ENCODE assay signal across 8 mouse cellular contexts in genomic region chr4:44973871-44974270, GRCm38 (mm10). TPM values are rescaled to one million over a fixed set of nuclear protein-coding genes. Genes with fewer than 3 reads are reported as not detected.
A peak's percentile ranks its signal among the peaks of the same experiment; 100 is the strongest.
DNase-seq lines count a peak whose midpoint lies in the region; ATAC-seq and TF ChIP-seq lines count a peak whose summit lies in the region.

No protein-coding gene starts in this region.

- peak overlapping the region; percentile 68 for H3K4me3 ChIP-seq in cerebellum, adult 2 months (replicated peaks; ENCODE audit: insufficient read depth, low read depth, low read length)
- H3K4me3 ChIP-seq in testis, adult 2 months (ENCODE audit: control insufficient read depth, low read depth, low read length): peak overlapping the region; percentile 30
- no peak overlapping the region for H3K4me3 ChIP-seq in liver, embryonic 14.5 days (ENCODE audit: insufficient read depth in 1 of 2, low read depth in 2 of 2, low read length in 2 of 2)

- WGBS in cerebellum, adult 2 months: 24% methylated on average over 14 of the region's 14 CpGs
- 35% methylated on average over 14 of the region's 14 CpGs for WGBS in liver, embryonic 14.5 days (ENCODE audit: insufficient replicate concordance)

- TF ChIP-seq EP300 in liver, embryonic 14.5 days (IDR thresholded peaks at IDR 0.05; ENCODE audit: low read depth): no peak

- peaks cover 8% of the 10 kb centered on the region for H3K4me1 ChIP-seq in cerebellum, adult 2 months (ENCODE audit: control insufficient read depth, insufficient read depth, low read length)
- peaks cover 5% of the 10 kb centered on the region for H3K4me1 ChIP-seq in testis, adult 2 months (ENCODE audit: control insufficient read depth, insufficient read depth, low read length)
- H3K4me1 ChIP-seq in liver, embryonic 14.5 days (replicated peaks; ENCODE audit: control insufficient read depth in 2 of 2, insufficient read depth in 2 of 2, low read length in 1 of 2): peaks cover 0 to 4% of the 10 kb centered on the region in 2 experiments; a peak in 3 of 4 replicates

- no peaks in the 10 kb centered on the region for H3K36me3 ChIP-seq in testis, adult 2 months (ENCODE audit: control insufficient read depth, insufficient read depth, low read length)
- H3K36me3 ChIP-seq in liver, embryonic 14.5 days (replicated peaks; ENCODE audit: control insufficient read depth, insufficient read depth, low read depth): no peaks in the 10 kb centered on the region

- no peak for TF ChIP-seq POLR2A in cerebellum, adult 2 months (IDR thresholded peaks at IDR 0.05; ENCODE audit: borderline replicate concordance, insufficient read depth, low read length)
- no peak for TF ChIP-seq POLR2A in testis, adult 2 months (IDR thresholded peaks at IDR 0.05; ENCODE audit: control insufficient read depth, low read depth, low read length)

- no peak for TF ChIP-seq CTCF in cerebellum, adult 2 months (IDR thresholded peaks at IDR 0.05; ENCODE audit: borderline replicate concordance, insufficient read depth, low read depth, low read length)
- TF ChIP-seq CTCF in testis, adult 2 months (IDR thresholded peaks at IDR 0.05; ENCODE audit: control insufficient read depth, insufficient read depth, insufficient replicate concordance, low read depth, low read length): no peak
- no peak for TF ChIP-seq CTCF in liver, embryonic 14.5 days (IDR thresholded peaks at IDR 0.05; ENCODE audit: low read depth)

- peak overlapping the region; percentile 40 for H3K4me2 ChIP-seq in liver, embryonic 14.5 days (ENCODE audit: low read depth)

- H3K27me3 ChIP-seq in cerebellum, adult 2 months (ENCODE audit: control insufficient read depth, insufficient read depth, low read length): no peaks in the 10 kb centered on the region
- H3K27me3 ChIP-seq in testis, adult 2 months (ENCODE audit: control insufficient read depth, insufficient read depth, low read length): no peaks in the 10 kb centered on the region
- no peaks in the 10 kb centered on the region for H3K27me3 ChIP-seq in liver, embryonic 14.5 days (ENCODE audit: control insufficient read depth, insufficient read depth, low read length)

- no peak for DNase-seq in cerebellum, adult 2 months
- DNase-seq in cerebellum, postnatal 14 days: no peak
- no peak for DNase-seq in testis, postnatal 14 days (ENCODE audit: low spot score)
- DNase-seq in liver, embryonic 14.5 days (ENCODE audit: low read depth in 3 of 3, low spot score in 3 of 3): no peak
- DNase-seq in adrenal gland, adult 8-10 months: no peak
- DNase-seq in retina, embryonic 14.5 days (ENCODE audit: low spot score): no peak
- DNase-seq in gastrocnemius, postnatal 10 days: no peak

- H3K27ac ChIP-seq in cerebellum, adult 2 months (ENCODE audit: insufficient read depth, low read length): peak overlapping the region; percentile 0; the same call in 1 of the 2 replicates
- no peak overlapping the region for H3K27ac ChIP-seq in testis, adult 2 months (ENCODE audit: control insufficient read depth, insufficient read depth, low read depth, low read length)
- no peak overlapping the region for H3K27ac ChIP-seq in liver, embryonic 14.5 days

- H3K9me3 ChIP-seq in liver, embryonic 14.5 days (ENCODE audit: control insufficient read depth, low read length): no peaks in the 10 kb centered on the region; the same call in 1 of the 2 replicates

- no peak overlapping the region for H3K9ac ChIP-seq in liver, embryonic 14.5 days (replicated peaks)

- ATAC-seq in liver, embryonic 14.5 days (ENCODE audit: insufficient read depth): no peak

RNA-seq across cellular contexts. Expression of gene Grhpr, which starts 7.3 kb away (rescaled TPM):
- polyA plus RNA-seq in cerebellum, adult 2 months (2012; rRNA removed): 52.0 and 57.4 TPM in 2 replicates
- 12.6 and 13.1 TPM in 2 replicates for polyA plus RNA-seq in testis, adult 2 months (2012; rRNA removed)
- polyA plus RNA-seq in liver, embryonic 14.5 days (2012; rRNA removed): 47.5 and 50.1 TPM in 2 replicates
- polyA plus RNA-seq in liver, embryonic 14.5 days (2014; fragmentation: Nextera tagmentation; extraction: Ambion mirVana): 75.7 and 75.9 TPM in 2 replicates
- 100 to 1,000 TPM; 223 to 249 (median 233) TPM for total RNA-seq in adrenal gland, adult 8-10 months (2022)
- total RNA-seq in gastrocnemius, postnatal 10 days (2021): 10 to 100 TPM; 31.6 to 33.7 TPM

RNA-seq across cellular contexts. Expression of gene Zbtb5, which starts 38.3 kb away (rescaled TPM):
- 9.8 and 11.4 TPM in 2 replicates for polyA plus RNA-seq in cerebellum, adult 2 months (2012; rRNA removed)
- 36.2 and 41.6 TPM in 2 replicates for polyA plus RNA-seq in testis, adult 2 months (2012; rRNA removed)
- polyA plus RNA-seq in liver, embryonic 14.5 days (2012; rRNA removed): 3.3 and 3.5 TPM in 2 replicates
- polyA plus RNA-seq in liver, embryonic 14.5 days (2014; fragmentation: Nextera tagmentation; extraction: Ambion mirVana): 4.5 and 6.2 TPM in 2 replicates
- 10 to 100 TPM; 11.4 to 14.5 (median 13.5) TPM for total RNA-seq in adrenal gland, adult 8-10 months (2022)
- 1 to 10 TPM; 8.2 to 9.3 TPM for total RNA-seq in gastrocnemius, postnatal 10 days (2021)

RNA-seq across cellular contexts. Expression of gene Polr1e, which starts 44.5 kb away (rescaled TPM):
- 11.5 and 11.7 TPM in 2 replicates for polyA plus RNA-seq in cerebellum, adult 2 months (2012; rRNA removed)
- 6.3 and 6.8 TPM in 2 replicates for polyA plus RNA-seq in testis, adult 2 months (2012; rRNA removed)
- 4.2 and 7.8 TPM in 2 replicates for polyA plus RNA-seq in liver, embryonic 14.5 days (2012; rRNA removed)
- polyA plus RNA-seq in liver, embryonic 14.5 days (2014; fragmentation: Nextera tagmentation; extraction: Ambion mirVana): 15.5 and 18.9 TPM in 2 replicates
- 10 to 100 TPM; 13.7 to 24.5 (median 17.6) TPM for total RNA-seq in adrenal gland, adult 8-10 months (2022)
- 1 to 10 TPM; 6.7 to 8.2 TPM for total RNA-seq in gastrocnemius, postnatal 10 days (2021)

Comparison
In these comparisons a context has a peak if more than half of its experiments do, and no peak if none do; other contexts are left out.
1. H3K4me3 ChIP-seq: peak in cerebellum, adult 2 months (single experiment) and testis, adult 2 months (single experiment); none in liver, embryonic 14.5 days (0 of 2).